Mouse (Mus musculus): ENCODE results near the gene Plin4.

Gene Plin4

GRCm38 (mm10) chr17:56057381-56058120 is 52.1 kb downstream of the Plin4 start:
- no peak for DNase-seq (ENCODE audit: low spot score in 2 of 2)

DNA sequence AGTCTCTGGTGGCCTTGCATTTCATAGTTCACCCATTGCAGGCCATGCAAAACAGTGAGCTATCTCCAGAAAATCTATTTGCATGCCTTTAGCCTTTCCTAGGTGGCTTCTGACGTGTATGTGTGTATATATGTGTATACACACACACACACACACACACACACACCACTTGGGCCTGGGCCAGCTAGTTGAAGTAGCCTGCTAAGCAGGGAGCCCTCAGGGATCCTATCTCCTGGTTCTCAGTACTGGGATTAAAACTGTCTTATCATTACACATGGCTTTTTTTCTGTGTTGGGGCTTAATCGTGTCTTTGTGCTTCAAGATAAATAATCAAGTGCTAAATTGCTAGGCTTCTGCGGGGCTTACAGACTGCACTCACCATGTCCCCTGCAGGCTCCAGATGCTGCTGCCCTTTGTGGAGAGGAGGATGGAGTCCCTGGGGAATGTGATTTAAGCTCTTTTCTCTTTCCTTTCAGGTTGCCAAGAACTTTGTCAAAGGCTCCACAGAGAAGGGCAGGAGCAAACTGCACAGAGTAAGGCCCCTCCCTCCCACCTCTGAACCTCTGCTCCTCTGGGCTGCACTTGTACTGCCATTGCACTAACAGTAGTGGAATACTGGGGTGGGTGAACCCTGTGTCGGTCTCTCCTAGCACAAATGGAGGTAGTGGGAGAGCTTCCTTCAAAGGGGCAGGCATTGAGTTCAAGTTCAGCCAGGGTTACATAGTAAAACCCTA is 53.5 kb downstream of the Plin4 start:
- no peak for DNase-seq (ENCODE audit: low spot score in 2 of 2)

GRCm38 (mm10) chr17:56054938-56055337 is 54.7 kb downstream of the Plin4 start:
- DNase-seq (ENCODE audit: low spot score in 2 of 2) = no peak

DNA sequence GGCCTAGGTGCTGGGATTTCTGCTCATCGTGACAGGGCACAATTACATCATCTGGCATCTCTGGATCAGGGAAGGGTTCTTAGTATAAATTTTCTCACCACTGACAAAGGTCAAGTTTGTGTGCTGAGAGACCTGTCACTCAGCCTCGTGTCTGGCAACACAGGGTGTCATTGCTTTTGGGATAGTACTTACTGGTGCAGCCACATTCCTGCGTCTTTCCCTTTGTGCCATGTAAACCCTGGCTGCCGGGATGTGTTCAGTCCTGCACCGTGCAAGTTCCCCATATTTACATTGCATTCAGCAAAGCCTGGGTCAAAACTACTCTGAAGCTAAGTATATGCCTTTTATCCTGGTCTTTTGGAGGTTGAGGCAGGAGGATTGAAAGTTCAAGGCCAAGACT is 58.2 kb downstream of the Plin4 start:
- no peak for DNase-seq (ENCODE audit: low spot score in 2 of 2)

Data from spleen, postnatal 10 days (tissue).